Mouse (Mus musculus) liver, embryonic 14.5 days (tissue): ENCODE measurements around the gene Yipf3. TPM values are rescaled to one million over a fixed set of nuclear protein-coding genes. Genes with fewer than 3 reads are reported as not detected.

Experiments
- ATAC-seq: fragments of 200-750 bp; cut with Nextera tagmentation; 2 replicates; pipeline ENCODE4 v1.8.0; 2017; ENCODE audit warnings: moderate number of reproducible peaks, mild to moderate bottlenecking, moderate library complexity; ENCODE audit not compliant: insufficient read depth
- DNase-seq, 3 experiments: peaks; one replicate each; pipeline ENCODE4 v3.0.0-alpha.2; 2012 to 2013; ENCODE audit warnings: low read depth in 3 of 3, low spot score in 3 of 3
- H3K27ac ChIP-seq: fragments of 300-500 bp; sonication (generic); 2 replicates; pipeline ENCODE4 v1.5.1; 2014; ENCODE audit warnings: moderate library complexity, mild to moderate bottlenecking, control low read depth, inconsistent platforms
- H3K27me3 ChIP-seq: fragments of 300-500 bp; sonication (generic); 2 replicates; pipeline ENCODE4 v1.6.1; 2014; ENCODE audit warnings: mild to moderate bottlenecking, low read length, moderate library complexity; ENCODE audit not compliant: control insufficient read depth, insufficient read depth
- H3K36me3 ChIP-seq: fragments of 300-500 bp; sonication (generic); replicated peaks from 2 replicates; pipeline ENCODE4 v1.6.1; 2014; ENCODE audit warnings: low read depth; ENCODE audit not compliant: control insufficient read depth, insufficient read depth
- H3K4me1 ChIP-seq, 2 experiments: fragments of 200-500 bp in 1 of 2; fragments of 300-500 bp in 1 of 2; sonication (generic) in 1 of 2; replicated peaks; 2 replicates each; pipeline ENCODE4 v1.6.1; 2012 to 2014; ENCODE audit warnings: antibody characterized with exemption in 1 of 2, inconsistent platforms in 1 of 2, low read length in 1 of 2; ENCODE audit not compliant: control insufficient read depth in 2 of 2, insufficient read depth in 2 of 2
- H3K4me2 ChIP-seq: fragments of 300-500 bp; sonication (generic); 2 replicates; pipeline ENCODE4 v1.6.1; 2014; ENCODE audit warnings: low read depth, mild to moderate bottlenecking, control low read depth, moderate library complexity
- H3K4me3 ChIP-seq, 2 experiments: fragments of 200-500 bp in 1 of 2; fragments of 300-500 bp in 1 of 2; sonication (generic) in 1 of 2; 2 replicates each; pipeline ENCODE4 v1.5.1; 2012 to 2014; ENCODE audit warnings: low read depth in 2 of 2, low read length in 2 of 2, mild to moderate bottlenecking in 2 of 2, control low read depth in 1 of 2, inconsistent platforms in 1 of 2, moderate library complexity in 1 of 2; ENCODE audit not compliant: insufficient read depth in 1 of 2
- H3K9ac ChIP-seq: fragments of 300-500 bp; sonication (generic); replicated peaks from 2 replicates; pipeline ENCODE4 v1.6.1; 2014; ENCODE audit warnings: mild to moderate bottlenecking, control low read depth, moderate library complexity
- H3K9me3 ChIP-seq: fragments of 300-500 bp; sonication (generic); 2 replicates; pipeline ENCODE4 v1.6.1; 2016; ENCODE audit warnings: low read length, mixed read lengths; ENCODE audit not compliant: control insufficient read depth
- CTCF ChIP-seq: IDR thresholded peaks from 2 replicates; pipeline ENCODE4 v1.5.1; 2016; ENCODE audit warnings: antibody characterized with exemption, low read depth, control low read depth
- EP300 ChIP-seq: IDR thresholded peaks from 2 replicates; pipeline ENCODE4 v1.6.1; 2016; ENCODE audit warnings: antibody characterized with exemption, low read depth
- WGBS: fragments of 180-500 bp; shearing (Covaris S2); extraction: QIAGEN DNeasy Blood & Tissue Kit; methylation state at CpG from one replicate; pipeline ENCODE4 v1.1.7; 2014; ENCODE audit not compliant: insufficient replicate concordance; 5-methylcytosine and 5-hydroxymethylcytosine counted together
- polyA plus RNA-seq, 2 experiments: library from polyadenylated mRNA; depleted of rRNA in 1 of 2; stranded (reverse) in 1 of 2; unstranded in 1 of 2; fragments of >200 nt; fragmentation: Nextera tagmentation in 1 of 2; extraction: Ambion mirVana in 1 of 2; gene quantifications; 2 replicates each; pipeline versions ENCODE4 v1.2.1 to v1.2.3; 2012 to 2014

The Yipf3 gene
- polyA plus RNA-seq, 2 experiments, result 22.4 to 38.1 TPM

DNA sequence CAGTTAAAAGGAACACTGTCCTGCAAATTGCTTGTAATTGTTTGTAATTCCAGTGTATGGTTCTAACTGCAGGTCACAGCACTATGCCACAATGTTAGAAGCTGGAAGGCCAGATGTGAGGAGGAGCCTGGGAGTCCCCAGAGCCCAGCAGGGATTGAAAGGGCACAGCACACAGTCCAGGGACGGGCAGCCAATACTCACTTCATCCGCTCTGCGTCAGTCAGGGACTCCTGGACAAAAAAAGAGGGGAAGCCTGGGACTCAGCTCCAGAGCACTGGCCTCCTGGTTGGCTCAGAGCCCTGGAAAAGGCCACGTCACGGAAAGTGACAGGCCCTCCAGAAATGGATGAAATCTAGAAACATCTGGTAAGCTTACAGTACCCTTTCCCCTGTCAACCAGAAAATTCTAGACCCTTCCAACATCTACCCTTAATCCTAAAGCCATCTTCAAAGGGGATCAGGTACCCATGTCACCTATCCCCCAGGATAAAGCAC is 14.4 kb downstream of the Yipf3 start:
- no peak overlapping the region for H3K27ac ChIP-seq
- H3K4me3 ChIP-seq, result no peak overlapping the region
- H3K9me3 ChIP-seq, result no peaks in the 10 kb centered on the region
- no peak for DNase-seq
- no peak for TF ChIP-seq EP300
- no peak for TF ChIP-seq CTCF
- H3K4me1 ChIP-seq, result no peaks in the 10 kb centered on the region
- H3K27me3 ChIP-seq, result no peaks in the 10 kb centered on the region
- 88% methylated on average over 5 of the region's 5 CpGs for WGBS
- H3K36me3 ChIP-seq, result peaks cover 20% of the 10 kb centered on the region
- H3K9ac ChIP-seq, result no peak overlapping the region
- H3K4me2 ChIP-seq, result no peak overlapping the region
- ATAC-seq, result no peak

DNA sequence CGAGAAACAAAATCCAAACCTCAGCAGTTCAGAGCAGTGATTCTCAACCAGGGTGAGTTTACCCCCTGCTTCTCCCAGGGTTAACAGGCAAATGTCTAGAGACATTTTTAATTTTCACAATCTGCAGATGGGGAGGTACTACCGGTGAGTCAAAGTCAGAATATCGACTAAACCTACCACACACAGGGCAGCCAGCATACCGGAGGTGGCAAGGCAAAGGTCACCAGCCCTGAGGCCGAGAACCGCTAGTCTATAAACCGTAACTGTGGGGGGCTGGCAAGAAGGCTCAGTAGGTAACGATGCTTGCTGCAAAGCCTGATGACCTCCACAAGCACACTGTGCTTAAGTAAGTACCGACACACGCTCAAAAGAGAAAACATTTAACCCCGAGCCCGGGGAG is 17.6 kb downstream of the Yipf3 start:
- Histone ChIP-seq H3K9ac (no peak overlapping the region), H3K27ac (no peak overlapping the region), H3K4me1 (no peaks in the 10 kb centered on the region), H3K9me3 (no peaks in the 10 kb centered on the region), H3K4me3 (no peak overlapping the region), H3K4me2 (no peak overlapping the region), H3K27me3 (no peaks in the 10 kb centered on the region), H3K36me3 (peaks cover 13% of the 10 kb centered on the region)
- WGBS, result 80% methylated on average over 12 of the region's 12 CpGs
- DNase-seq (no peak), ATAC-seq (no peak)
- TF ChIP-seq EP300, result no peak

DNA sequence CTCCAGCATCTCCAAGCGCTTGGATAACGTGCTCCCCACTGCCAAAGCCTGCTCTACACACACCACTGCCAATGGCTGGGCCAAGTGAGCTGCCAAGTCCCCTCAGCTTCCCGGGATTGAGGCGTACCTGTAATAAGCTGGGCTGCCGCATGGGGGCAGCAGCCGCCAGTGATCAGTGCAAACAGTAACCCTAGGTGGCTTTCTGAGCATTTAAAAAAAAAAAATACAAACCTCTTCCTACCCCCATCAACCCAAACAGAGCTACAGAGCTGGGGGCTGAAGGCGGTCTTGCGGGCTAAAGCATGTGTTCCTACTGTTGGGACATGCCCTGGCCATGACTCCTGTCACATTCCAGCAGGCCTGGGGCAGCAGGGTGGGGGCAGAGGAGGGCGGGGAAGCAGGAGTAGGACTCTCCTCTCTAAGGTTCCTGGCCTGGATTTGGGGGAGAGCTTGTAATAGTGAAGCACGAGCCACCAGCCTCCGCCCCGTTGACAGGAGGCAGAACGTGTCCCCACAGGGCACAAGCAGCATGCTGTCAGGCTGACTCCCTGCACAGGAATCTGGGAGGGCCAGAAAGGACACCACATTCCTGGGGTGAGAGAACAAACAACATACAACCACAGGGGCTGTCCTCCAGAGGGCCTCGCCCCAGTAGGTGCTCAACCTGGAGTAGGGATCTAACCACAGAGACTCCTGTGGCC is 18.2 kb downstream of the Yipf3 start:
- no peaks in the 10 kb centered on the region for H3K27me3 ChIP-seq
- H3K27ac ChIP-seq, result no peak overlapping the region
- no peak overlapping the region for H3K4me3 ChIP-seq
- H3K36me3 ChIP-seq, result peaks cover 13% of the 10 kb centered on the region
- TF ChIP-seq CTCF (peak; percentile 91), EP300 (no peak)
- ATAC-seq (no peak), DNase-seq (no peak)
- H3K4me1 ChIP-seq, result no peaks in the 10 kb centered on the region
- no peak overlapping the region for H3K4me2 ChIP-seq
- 30% methylated on average over 14 of the region's 14 CpGs for WGBS
- no peaks in the 10 kb centered on the region for H3K9me3 ChIP-seq
- no peak overlapping the region for H3K9ac ChIP-seq

DNA sequence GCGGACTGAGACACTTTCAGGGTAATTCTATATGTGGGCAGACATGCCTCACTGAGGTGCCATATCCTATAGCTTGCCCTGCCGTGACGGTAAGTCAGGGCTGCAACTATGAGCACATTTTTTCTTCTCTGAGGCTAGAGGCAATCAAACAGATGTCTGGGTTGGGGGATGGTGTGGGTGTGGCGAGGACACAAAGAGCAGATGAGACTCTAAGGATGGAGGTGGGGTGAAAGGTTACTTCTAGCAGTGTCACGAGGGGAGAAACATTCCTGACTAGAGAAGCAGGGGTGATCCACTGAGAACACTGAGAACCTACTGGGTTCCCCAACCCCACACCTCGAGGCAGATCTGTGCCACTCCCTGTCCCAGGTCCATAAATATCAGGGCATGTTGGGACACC is 19.1 kb downstream of the Yipf3 start:
- H3K27me3 ChIP-seq, result no peaks in the 10 kb centered on the region
- no peak overlapping the region for H3K4me2 ChIP-seq
- no peak for ATAC-seq
- H3K9ac ChIP-seq, result no peak overlapping the region
- H3K4me3 ChIP-seq, result no peak overlapping the region
- H3K9me3 ChIP-seq, result no peaks in the 10 kb centered on the region
- H3K36me3 ChIP-seq, result peaks cover 12% of the 10 kb centered on the region
- H3K27ac ChIP-seq, result no peak overlapping the region
- no peak for TF ChIP-seq EP300
- TF ChIP-seq CTCF, result no peak
- no peaks in the 10 kb centered on the region for H3K4me1 ChIP-seq
- WGBS, result 71% methylated on average over 6 of the region's 6 CpGs
- no peak for DNase-seq

DNA sequence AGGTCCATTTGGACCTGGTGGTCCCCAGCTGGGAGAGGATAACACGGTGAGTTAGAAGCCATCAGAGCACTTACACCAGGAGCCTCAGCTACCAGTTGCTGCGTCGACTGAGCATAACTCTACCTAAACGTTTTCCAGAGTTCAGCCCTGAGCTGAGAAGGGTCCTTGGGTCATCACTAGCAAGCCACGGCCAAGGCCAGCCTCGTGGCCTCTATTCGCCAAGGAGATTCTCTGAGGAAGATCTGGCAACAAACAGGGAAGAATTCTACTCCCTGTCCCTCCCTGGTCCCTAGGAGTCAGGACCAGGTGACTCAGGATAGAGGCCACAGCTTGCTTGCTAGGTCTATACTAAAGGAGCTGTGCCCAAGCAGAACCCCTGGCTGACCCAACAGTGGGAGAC is 19.6 kb downstream of the Yipf3 start:
- H3K36me3 ChIP-seq, result peaks cover 8% of the 10 kb centered on the region

More for the DNA sequence above, 19.6 kb downstream of the Yipf3 start:
- Histone ChIP-seq H3K4me1 (no peaks in the 10 kb centered on the region), H3K9ac (no peak overlapping the region), H3K9me3 (no peaks in the 10 kb centered on the region), H3K4me2 (no peak overlapping the region), H3K4me3 (no peak overlapping the region), H3K27me3 (no peaks in the 10 kb centered on the region), H3K27ac (no peak overlapping the region)
- WGBS, result 87% methylated on average over 7 of the region's 7 CpGs
- TF ChIP-seq CTCF, result no peak
- no peak for TF ChIP-seq EP300
- ATAC-seq (no peak), DNase-seq (no peak)
